13 mouse cellular contexts compared by ENCODE assay signal in the genomic region with DNA sequence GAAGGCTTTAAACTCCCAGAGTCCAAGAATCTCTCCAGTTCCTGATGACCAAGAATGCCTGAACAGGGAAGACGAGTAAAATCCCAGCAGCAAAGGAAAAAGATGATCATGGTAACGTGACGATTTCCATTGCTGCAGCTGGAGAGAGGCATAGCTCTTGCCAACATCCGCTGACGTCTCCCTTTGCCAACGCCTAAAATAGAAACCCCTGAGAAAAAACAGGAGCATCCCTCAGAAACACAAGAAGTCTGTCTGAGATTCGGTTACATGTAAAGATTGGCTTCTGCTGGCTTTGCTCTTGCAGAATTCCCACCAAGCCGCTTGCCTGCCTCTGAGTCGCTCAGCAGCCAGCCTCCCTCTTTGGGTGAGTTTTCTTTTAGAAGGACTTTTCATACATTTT.
DNase-seq lines count a peak whose midpoint lies in the region; ATAC-seq lines count a peak whose summit lies in the region.
"Had no signal": no experiment of that assay in that cellular context is flagged by ENCODE, and none has a peak within 500 bp of the region (broad histone marks: within the 10 kb centered on the region; RNA-seq: fewer than 3 reads in every experiment).

No protein-coding gene starts in this region.

- peak; percentile 14 to 25 for DNase-seq in heart, adult 18-20 months
- DNase-seq in heart, adult 11 months = no peak
- peak; percentile 66 for DNase-seq in brain, adult 2 months (ENCODE audit: low read depth, low spot score)
- DNase-seq in left cerebral cortex, postnatal 36 days (ENCODE audit: low spot score in 2 of 2) = peak; percentile 11 to 16
- no peak for DNase-seq in kidney, postnatal 36 days
- DNase-seq in cerebellum, adult 9-11 months = no peak
- DNase-seq: cerebellum, adult 2 months; kidney, postnatal 14 days; thymus, postnatal 36 days had no signal

- WGBS in heart, embryonic 11.5 days (ENCODE audit: insufficient replicate concordance) = 41% methylated on average over 9 of the region's 9 CpGs
- WGBS in neural tube, embryonic 15.5 days = 78% methylated on average over 9 of the region's 9 CpGs

- H3K4me3 ChIP-seq in heart, embryonic 11.5 days (ENCODE audit: low read depth, low read length) = no peak overlapping the region
- H3K4me3 ChIP-seq in neural tube, embryonic 15.5 days (replicated peaks) = no peak overlapping the region
- H3K4me3 ChIP-seq: forebrain, embryonic 13.5 days; lung, embryonic 15.5 days had no signal

- no peaks in the 10 kb centered on the region for H3K9me3 ChIP-seq in heart, embryonic 11.5 days (replicated peaks; ENCODE audit: control insufficient read depth, low read length)
- H3K9me3 ChIP-seq in neural tube, embryonic 15.5 days (replicated peaks) = no peaks in the 10 kb centered on the region
- H3K9me3 ChIP-seq: forebrain, embryonic 13.5 days; lung, embryonic 15.5 days had no signal

- no peak overlapping the region for H3K27ac ChIP-seq in heart, embryonic 11.5 days (ENCODE audit: low read depth, low read length)
- no peak overlapping the region for H3K27ac ChIP-seq in neural tube, embryonic 15.5 days (replicated peaks)
- H3K27ac ChIP-seq: forebrain, embryonic 13.5 days; lung, embryonic 15.5 days had no signal

- H3K27me3 ChIP-seq in heart, embryonic 11.5 days (ENCODE audit: control insufficient read depth, insufficient read depth, low read length) = no peaks in the 10 kb centered on the region
- H3K27me3 ChIP-seq in neural tube, embryonic 15.5 days (replicated peaks) = no peaks in the 10 kb centered on the region
- H3K27me3 ChIP-seq: forebrain, embryonic 13.5 days; lung, embryonic 15.5 days had no signal

- H3K9ac ChIP-seq in heart, embryonic 11.5 days (ENCODE audit: low read depth, low read length) = no peak overlapping the region
- no peak overlapping the region for H3K9ac ChIP-seq in neural tube, embryonic 15.5 days (replicated peaks)
- H3K9ac ChIP-seq: forebrain, embryonic 13.5 days; lung, embryonic 15.5 days had no signal

- no peaks in the 10 kb centered on the region for H3K36me3 ChIP-seq in heart, embryonic 11.5 days (ENCODE audit: control insufficient read depth, insufficient read depth, low read length)
- no peaks in the 10 kb centered on the region for H3K36me3 ChIP-seq in neural tube, embryonic 15.5 days
- H3K36me3 ChIP-seq: lung, embryonic 15.5 days had no signal

- H3K4me2 ChIP-seq in heart, embryonic 11.5 days = 0 out of 2 replicates have a peak overlapping the region, but pooled peaks have one; percentile 2
- H3K4me2 ChIP-seq in neural tube, embryonic 15.5 days = no peak overlapping the region
- H3K4me2 ChIP-seq: forebrain, embryonic 13.5 days; lung, embryonic 15.5 days had no signal

- intact Hi-C loops in left cerebral cortex, postnatal 36 days (cut with DNase I) = no loop called here

- ATAC-seq in heart, embryonic 11.5 days (replicated peaks; ENCODE audit: insufficient number of reproducible peaks, low FRiP score, low TSS enrichment) = no peak
- no peak for ATAC-seq in neural tube, embryonic 15.5 days (ENCODE audit: low FRiP score)
- ATAC-seq: forebrain, embryonic 13.5 days had no signal

- no peaks in the 10 kb centered on the region for H3K4me1 ChIP-seq in heart, embryonic 11.5 days (ENCODE audit: control insufficient read depth, insufficient read depth, low read length)
- H3K4me1 ChIP-seq in neural tube, embryonic 15.5 days = no peaks in the 10 kb centered on the region
- H3K4me1 ChIP-seq: forebrain, embryonic 13.5 days had no signal

Comparison
In these comparisons a context has a peak if more than half of its experiments do, and no peak if none do; other contexts are left out.
1. DNase-seq: peak in heart, adult 18-20 months (2 of 2), brain, adult 2 months (single experiment) and left cerebral cortex, postnatal 36 days (2 of 2); none in heart, adult 11 months (single experiment), kidney, postnatal 36 days (0 of 2) and cerebellum, adult 9-11 months (single experiment).